Mouse (Mus musculus) embryonic facial prominence, embryonic 12.5 days (tissue): ENCODE results near the gene Syngap1. TPM values are rescaled to one million over a fixed set of nuclear protein-coding genes. Genes with fewer than 3 reads are reported as not detected.
"Not testable (repeated sequence)": the region's sequence is repeated elsewhere in the genome, so short reads cannot be mapped to it uniquely, and the experiment has no call there.

Experiments used
- ATAC-seq: fragments of 200-750 bp; cut with Nextera tagmentation; 2 replicates; pipeline ENCODE4 v1.8.0; 2017; ENCODE audit not compliant: insufficient number of reproducible peaks, insufficient read depth, low FRiP score, low TSS enrichment
- H3K27ac ChIP-seq: fragments of 300-500 bp; sonication (generic); 2 replicates; pipeline ENCODE4 v1.5.1; 2016; ENCODE audit warnings: mild to moderate bottlenecking
- H3K27me3 ChIP-seq: fragments of 300-500 bp; sonication (generic); 2 replicates; pipeline ENCODE4 v1.6.1; 2016; ENCODE audit warnings: mild to moderate bottlenecking, moderate library complexity
- H3K36me3 ChIP-seq: fragments of 300-500 bp; sonication (generic); 2 replicates; pipeline ENCODE4 v1.6.1; 2016; ENCODE audit warnings: mild to moderate bottlenecking
- H3K4me1 ChIP-seq: fragments of 300-500 bp; sonication (generic); 2 replicates; pipeline ENCODE4 v1.6.1; 2016
- H3K4me2 ChIP-seq: fragments of 300-500 bp; sonication (generic); replicated peaks from 2 replicates; pipeline ENCODE4 v1.6.1; 2016; ENCODE audit warnings: mild to moderate bottlenecking, moderate library complexity
- H3K4me3 ChIP-seq: fragments of 300-500 bp; sonication (generic); 2 replicates; pipeline ENCODE4 v1.5.1; 2016; ENCODE audit warnings: mild to moderate bottlenecking
- H3K9ac ChIP-seq: fragments of 300-500 bp; sonication (generic); 2 replicates; pipeline ENCODE4 v1.6.1; 2016; ENCODE audit warnings: mild to moderate bottlenecking, moderate library complexity
- H3K9me3 ChIP-seq: fragments of 300-500 bp; sonication (generic); 2 replicates; pipeline ENCODE4 v1.6.1; 2016; ENCODE audit warnings: mild to moderate bottlenecking, moderate library complexity
- WGBS: fragments of 180-500 bp; shearing (Covaris S2); methylation state at CpG from one replicate; pipeline ENCODE4 v1.1.7; 2016; 5-methylcytosine and 5-hydroxymethylcytosine counted together
- polyA plus RNA-seq: library from polyadenylated mRNA; unstranded; fragments of >200 nt; fragmentation: Nextera tagmentation; extraction: Ambion mirVana; gene quantifications from 2 replicates; pipeline ENCODE4 v1.2.1, GENCODE M21; 2016

Gene Syngap1
- polyA plus RNA-seq, 1 experiment from 2014 or later, result 4.0 TPM

DNA sequence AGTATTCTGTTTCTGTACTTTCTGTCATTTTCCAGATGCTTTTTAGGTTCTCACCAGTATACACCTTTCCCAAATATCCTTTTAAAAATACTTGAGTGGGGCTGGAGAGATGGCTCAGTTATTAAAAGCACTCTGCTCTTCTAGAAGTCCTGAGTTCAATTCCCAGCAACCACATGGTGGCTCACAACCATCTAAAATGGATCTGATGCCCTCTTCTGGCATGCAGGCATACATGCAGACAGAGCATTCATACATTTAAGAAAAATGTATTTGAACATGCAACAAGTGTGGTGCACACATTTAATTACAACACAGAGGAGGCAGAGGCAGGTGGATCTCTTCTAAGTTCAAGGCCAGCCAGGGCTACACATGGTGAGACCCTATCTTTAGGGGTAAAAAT lies 34.4 kb downstream of the Syngap1 start:
- Histone ChIP-seq H3K4me3 (no peak overlapping the region), H3K27me3 (no peaks in the 10 kb centered on the region), H3K9me3 (no peaks in the 10 kb centered on the region), H3K4me1 (peaks cover 28% of the 10 kb centered on the region), H3K27ac (no peak overlapping the region), H3K36me3 (peaks cover 54% of the 10 kb centered on the region), H3K9ac (no peak overlapping the region), H3K4me2 (no peak overlapping the region)
- no peak for ATAC-seq

DNA sequence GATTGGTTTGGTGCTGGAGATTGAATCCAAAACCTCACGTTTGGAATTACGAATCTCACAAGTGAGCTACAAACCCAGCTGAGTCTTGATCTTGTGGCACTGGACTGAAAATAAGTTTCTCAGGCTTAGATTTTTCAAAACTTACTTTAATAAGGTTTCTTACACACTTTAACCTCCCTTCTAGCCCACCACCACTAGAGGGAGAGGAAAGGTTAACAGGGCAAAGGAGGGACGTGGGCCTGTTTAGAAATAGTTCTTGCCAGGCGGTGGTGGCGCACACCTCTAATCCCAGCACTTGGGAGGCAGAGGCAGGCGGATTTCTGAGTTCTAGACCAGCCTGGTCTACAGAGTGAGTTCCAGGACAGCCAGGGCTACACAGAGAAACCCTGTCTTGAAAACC lies 36.3 kb downstream of the Syngap1 start:
- not testable (repeated sequence) for H3K9me3 ChIP-seq, H3K4me3 ChIP-seq, H3K4me2 ChIP-seq, H3K9ac ChIP-seq, H3K27me3 ChIP-seq, H3K27ac ChIP-seq, ATAC-seq
- peaks cover 18% of the 10 kb centered on the region for H3K4me1 ChIP-seq
- 88% methylated on average over 6 of the region's 6 CpGs for WGBS
- peaks cover 48% of the 10 kb centered on the region for H3K36me3 ChIP-seq

DNA sequence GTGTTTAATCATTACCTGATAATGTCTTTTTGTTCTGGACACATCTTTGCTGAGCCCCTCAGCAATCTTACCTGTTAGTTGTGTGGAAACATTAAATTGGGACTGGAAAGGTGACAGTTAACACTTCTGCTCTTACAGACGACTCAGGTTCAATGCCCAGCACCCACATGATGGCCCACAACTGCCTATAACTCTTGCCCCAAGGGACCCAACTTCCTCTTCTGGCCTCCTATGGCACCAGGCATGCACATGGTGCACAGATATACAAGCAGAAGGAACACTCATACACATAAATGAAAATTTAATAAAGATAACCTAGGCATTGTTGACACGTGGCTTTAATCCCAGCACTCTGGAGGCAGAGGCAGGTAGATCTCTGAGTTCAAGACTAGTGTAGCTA lies 38.4 kb downstream of the Syngap1 start:
- Histone ChIP-seq H3K9ac (no peak overlapping the region), H3K4me2 (no peak overlapping the region), H3K36me3 (peaks cover 48% of the 10 kb centered on the region), H3K27me3 (no peaks in the 10 kb centered on the region), H3K4me3 (no peak overlapping the region), H3K9me3 (no peaks in the 10 kb centered on the region), H3K27ac (no peak overlapping the region), H3K4me1 (peaks cover 8% of the 10 kb centered on the region)
- WGBS, result 80% methylated on average over 2 of the region's 2 CpGs
- no peak for ATAC-seq

DNA sequence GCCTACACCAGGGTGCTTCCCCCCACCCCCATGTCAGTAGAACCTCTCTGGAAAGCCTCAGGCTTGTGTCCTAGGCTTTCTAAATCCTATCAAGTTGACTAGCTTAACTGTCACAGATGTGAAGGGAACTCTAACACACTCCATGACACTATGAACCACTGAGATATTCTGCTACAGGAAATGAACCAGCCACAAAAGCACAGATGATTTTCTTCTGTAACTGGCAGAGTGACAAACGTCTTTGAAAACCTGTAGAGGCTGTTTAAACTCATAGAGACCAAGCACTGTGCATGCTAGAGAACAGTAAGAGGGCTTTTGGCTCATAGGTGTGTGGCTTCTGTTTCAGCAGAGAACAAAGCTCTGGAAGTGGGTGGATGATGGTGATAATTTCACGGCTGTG lies 40.0 kb downstream of the Syngap1 start:
- no peak overlapping the region for H3K4me3 ChIP-seq
- no peak for ATAC-seq
- no peak overlapping the region for H3K9ac ChIP-seq
- WGBS, result 74% methylated on average over 2 of the region's 2 CpGs
- peaks cover 2% of the 10 kb centered on the region; the same call in 1 of the 2 replicates for H3K4me1 ChIP-seq
- H3K36me3 ChIP-seq, result peaks cover 35% of the 10 kb centered on the region
- H3K27ac ChIP-seq, result no peak overlapping the region
- no peaks in the 10 kb centered on the region for H3K27me3 ChIP-seq
- H3K4me2 ChIP-seq, result no peak overlapping the region
- no peaks in the 10 kb centered on the region for H3K9me3 ChIP-seq

DNA sequence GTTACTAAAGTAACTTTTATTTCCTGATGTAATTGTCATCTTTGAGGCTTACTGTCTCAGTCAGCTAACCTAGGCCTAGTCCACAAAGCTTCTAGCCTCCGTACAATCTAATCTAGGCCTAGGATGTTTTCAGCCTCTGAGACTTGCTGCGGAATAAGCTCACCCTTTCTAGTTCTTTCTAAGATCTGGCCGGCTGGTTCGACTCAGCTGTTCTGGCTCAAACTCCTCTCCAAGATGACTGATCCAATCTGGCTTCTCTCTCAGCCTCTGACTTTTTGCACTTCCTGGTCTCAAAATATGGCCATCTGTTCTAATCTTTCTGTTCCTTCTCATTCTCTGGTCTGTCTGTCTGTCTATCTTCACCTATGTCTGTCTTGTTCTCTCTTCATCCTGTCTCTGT lies 42.3 kb downstream of the Syngap1 start:
- Histone ChIP-seq H3K9me3 (no peaks in the 10 kb centered on the region), H3K27me3 (no peaks in the 10 kb centered on the region), H3K27ac (no peak overlapping the region), H3K9ac (no peak overlapping the region), H3K4me2 (no peak overlapping the region), H3K4me3 (no peak overlapping the region), H3K4me1 (no peaks in the 10 kb centered on the region), H3K36me3 (peaks cover 13% of the 10 kb centered on the region)
- 95% methylated on average over 4 of the region's 4 CpGs for WGBS
- ATAC-seq, result no peak

DNA sequence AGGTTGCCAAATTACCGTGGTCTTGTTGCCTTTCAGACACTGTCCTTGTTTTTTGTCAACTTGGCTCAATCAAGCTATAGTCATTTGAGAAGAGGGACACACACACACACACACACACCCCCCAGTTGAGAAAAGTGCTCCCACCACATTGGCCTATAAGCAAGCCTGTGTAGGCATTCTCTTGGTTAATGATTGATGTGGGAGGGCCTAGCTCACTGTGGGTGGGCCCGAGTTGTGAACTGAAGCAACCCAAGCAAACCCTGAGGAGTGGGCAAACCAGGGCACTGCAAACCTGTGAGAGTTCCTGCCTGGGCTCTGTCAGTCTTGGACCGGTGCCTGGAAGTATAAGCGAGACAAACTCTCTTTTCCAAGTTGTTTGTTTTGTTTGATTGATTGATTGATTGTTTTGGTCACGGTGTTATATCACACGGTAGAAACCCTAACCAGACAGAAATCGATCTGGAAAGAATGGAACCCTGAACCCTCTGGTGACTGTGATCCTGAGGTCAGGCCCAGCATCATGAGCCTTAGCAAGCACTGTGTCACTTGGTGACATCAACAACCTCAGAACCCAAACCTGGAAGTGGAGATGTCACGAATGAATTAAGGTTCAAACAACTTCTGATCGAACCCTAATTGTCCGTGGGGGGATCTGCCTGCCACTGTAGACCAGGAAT lies 44.6 kb downstream of the Syngap1 start:
- Histone ChIP-seq H3K27ac (no peak overlapping the region), H3K9me3 (no peaks in the 10 kb centered on the region), H3K9ac (no peak overlapping the region), H3K4me2 (no peak overlapping the region), H3K4me3 (no peak overlapping the region), H3K4me1 (no peaks in the 10 kb centered on the region), H3K36me3 (no peaks in the 10 kb centered on the region), H3K27me3 (no peaks in the 10 kb centered on the region)
- 83% methylated on average over 10 of the region's 10 CpGs for WGBS
- no peak for ATAC-seq

DNA sequence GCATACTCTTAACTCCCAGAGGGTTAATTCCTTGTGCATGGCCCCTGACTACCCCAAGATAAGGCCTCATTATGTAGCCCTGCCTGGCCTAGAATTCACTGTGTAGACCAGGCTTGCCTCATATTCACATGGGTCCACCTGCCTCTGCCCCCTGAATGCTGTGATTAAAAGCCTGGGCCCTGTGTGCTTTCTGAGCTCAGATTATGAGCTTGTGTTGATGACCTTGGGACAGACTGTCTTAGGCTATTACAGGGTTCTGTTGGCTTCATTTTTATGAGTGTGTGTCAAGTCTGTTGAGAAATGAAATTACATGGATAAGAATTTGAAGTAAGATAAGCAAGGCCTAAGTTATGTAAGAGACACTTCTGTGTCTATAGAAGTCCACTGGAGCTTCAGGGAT lies 49.5 kb downstream of the Syngap1 start:
- H3K4me1 ChIP-seq, result no peaks in the 10 kb centered on the region
- H3K9me3 ChIP-seq, result no peaks in the 10 kb centered on the region
- H3K27ac ChIP-seq, result no peak overlapping the region
- no peak overlapping the region for H3K4me2 ChIP-seq
- H3K9ac ChIP-seq, result no peak overlapping the region
- no peak for ATAC-seq
- H3K36me3 ChIP-seq, result no peaks in the 10 kb centered on the region
- no peak overlapping the region for H3K4me3 ChIP-seq
- no peaks in the 10 kb centered on the region for H3K27me3 ChIP-seq

DNA sequence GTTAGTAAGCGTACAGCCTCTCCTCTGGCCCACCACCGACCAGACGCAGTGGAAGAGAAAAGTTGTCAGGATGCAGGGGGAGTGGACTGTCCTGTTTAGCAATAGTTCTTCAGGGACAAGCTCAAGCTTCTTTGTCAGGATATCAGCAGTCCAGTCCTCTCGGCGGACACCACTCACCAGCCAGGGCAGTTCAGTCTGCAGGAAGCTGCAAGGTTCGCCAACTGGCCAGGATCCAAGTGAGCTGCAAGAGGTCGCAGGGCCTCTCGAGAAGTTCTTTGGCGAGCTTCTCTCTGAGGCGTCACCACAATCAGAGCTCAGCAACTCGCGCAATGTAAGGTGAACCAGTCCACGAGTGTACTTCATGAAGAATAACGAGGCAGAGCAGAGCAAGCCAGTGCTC lies 53.4 kb downstream of the Syngap1 start:
- Histone ChIP-seq H3K9me3 (no peaks in the 10 kb centered on the region), H3K4me2 (no peak overlapping the region), H3K27me3 (no peaks in the 10 kb centered on the region), H3K9ac (no peak overlapping the region), H3K27ac (no peak overlapping the region), H3K36me3 (no peaks in the 10 kb centered on the region), H3K4me3 (no peak overlapping the region), H3K4me1 (peaks cover 4% of the 10 kb centered on the region; the same call in 1 of the 2 replicates)
- WGBS, result 84% methylated on average over 14 of the region's 14 CpGs
- ATAC-seq, result no peak

DNA sequence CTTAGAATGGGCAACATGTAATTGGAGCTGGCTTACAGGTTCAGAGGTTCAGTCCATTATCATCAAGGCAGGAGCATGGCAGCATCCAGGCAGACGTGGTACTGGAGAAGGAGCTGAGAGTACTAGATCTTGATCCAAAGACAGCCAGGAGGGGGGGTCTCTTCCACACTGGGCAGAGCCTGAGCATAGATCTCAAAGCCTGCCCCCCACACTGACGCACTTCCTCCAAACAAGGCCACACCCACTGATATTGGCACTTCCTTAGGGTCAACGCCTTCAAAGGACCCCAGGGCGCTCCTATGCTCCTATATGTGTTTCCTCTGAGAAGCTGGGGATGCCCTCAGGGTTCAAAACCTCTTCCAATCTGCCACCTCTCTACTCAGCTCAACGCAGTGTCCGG lies 54.0 kb downstream of the Syngap1 start:
- Histone ChIP-seq H3K4me1 (peaks cover 4% of the 10 kb centered on the region; the same call in 1 of the 2 replicates), H3K4me3 (no peak overlapping the region), H3K27ac (no peak overlapping the region), H3K4me2 (no peak overlapping the region), H3K36me3 (no peaks in the 10 kb centered on the region), H3K27me3 (no peaks in the 10 kb centered on the region), H3K9ac (no peak overlapping the region), H3K9me3 (no peaks in the 10 kb centered on the region)
- ATAC-seq, result no peak
- 75% methylated on average over 6 of the region's 6 CpGs for WGBS

DNA sequence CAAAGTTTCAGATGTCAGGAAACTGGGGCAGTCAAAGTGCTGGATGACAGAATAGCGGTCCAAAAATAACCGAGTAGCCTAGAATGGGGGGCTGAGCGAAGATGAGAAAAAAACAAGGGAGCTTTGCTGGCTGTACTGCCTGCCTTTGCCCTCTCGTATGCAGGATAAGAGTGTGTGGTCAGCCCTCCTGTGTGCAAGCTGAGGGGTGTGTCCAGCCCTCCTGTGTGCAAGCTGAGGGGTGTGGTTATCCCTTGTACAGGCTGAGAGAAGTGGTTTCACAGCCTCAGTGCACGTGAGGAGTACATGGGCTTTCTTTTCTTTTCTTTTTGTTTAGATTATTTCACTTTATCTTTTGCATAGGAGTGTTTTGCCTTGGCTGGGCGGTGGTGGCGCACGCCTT lies 54.5 kb downstream of the Syngap1 start:
- no peak overlapping the region for H3K4me3 ChIP-seq
- no peaks in the 10 kb centered on the region for H3K36me3 ChIP-seq
- peaks cover 4% of the 10 kb centered on the region; the same call in 1 of the 2 replicates for H3K4me1 ChIP-seq
- H3K9me3 ChIP-seq, result no peaks in the 10 kb centered on the region
- no peak overlapping the region for H3K27ac ChIP-seq
- no peak for ATAC-seq
- WGBS, result 74% methylated on average over 8 of the region's 8 CpGs
- H3K4me2 ChIP-seq, result no peak overlapping the region
- no peaks in the 10 kb centered on the region for H3K27me3 ChIP-seq
- H3K9ac ChIP-seq, result no peak overlapping the region

DNA sequence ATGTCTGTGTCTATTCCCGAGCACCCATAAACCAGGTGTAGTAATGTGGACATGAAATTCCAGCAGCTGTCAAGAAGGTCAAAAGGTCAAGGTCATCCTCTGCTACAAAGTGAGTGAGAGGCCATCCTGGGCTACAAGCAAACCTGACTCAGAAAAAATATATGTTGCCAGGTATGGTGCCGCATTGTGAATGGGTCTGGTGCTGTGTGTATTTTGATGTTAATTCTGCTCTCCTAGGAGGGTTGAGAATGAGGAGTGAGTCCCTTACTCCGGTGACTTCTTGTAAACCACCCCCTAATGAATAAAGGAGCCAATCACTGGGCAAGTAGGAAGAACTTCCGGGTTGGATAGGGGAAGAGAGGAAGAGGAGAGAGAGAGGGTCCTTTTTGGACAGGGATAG lies 56.6 kb downstream of the Syngap1 start:
- Histone ChIP-seq H3K4me2 (no peak overlapping the region), H3K27me3 (no peaks in the 10 kb centered on the region), H3K4me1 (peaks cover 4% of the 10 kb centered on the region; the same call in 1 of the 2 replicates), H3K9me3 (no peaks in the 10 kb centered on the region), H3K4me3 (no peak overlapping the region), H3K27ac (no peak overlapping the region), H3K9ac (no peak overlapping the region), H3K36me3 (no peaks in the 10 kb centered on the region)
- WGBS, result 71% methylated on average over 4 of the region's 4 CpGs
- ATAC-seq, result no peak

DNA sequence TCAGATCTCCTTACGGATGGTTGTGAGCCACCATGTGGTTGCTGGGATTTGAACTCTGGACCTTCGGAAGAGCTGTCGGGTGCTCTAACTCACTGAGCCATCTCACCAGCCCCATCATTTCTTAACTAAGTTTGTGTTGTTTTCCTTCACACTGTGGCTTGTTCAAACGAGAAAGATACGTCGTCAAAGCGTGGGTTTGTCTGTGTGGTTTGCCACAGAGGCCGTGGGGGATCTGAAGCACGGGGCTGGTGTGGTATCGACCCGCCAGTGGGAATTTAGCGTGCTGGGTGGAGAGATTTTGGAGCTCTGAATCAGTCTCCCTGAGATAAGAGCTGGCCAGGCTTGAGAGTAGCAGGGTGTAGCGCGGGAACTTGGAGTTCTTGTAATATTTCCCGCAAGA lies 57.2 kb downstream of the Syngap1 start:
- Histone ChIP-seq H3K4me2 (no peak overlapping the region), H3K27me3 (no peaks in the 10 kb centered on the region), H3K9me3 (no peaks in the 10 kb centered on the region), H3K4me3 (no peak overlapping the region), H3K36me3 (no peaks in the 10 kb centered on the region), H3K27ac (no peak overlapping the region), H3K4me1 (peaks cover 4% of the 10 kb centered on the region; the same call in 1 of the 2 replicates), H3K9ac (no peak overlapping the region)
- 90% methylated on average over 15 of the region's 15 CpGs for WGBS
- no peak for ATAC-seq
